Mouse (Mus musculus) layer of hippocampus, adult 9-10 months (tissue): ENCODE results near the gene Tacc2.

Experiments used
- DNase-seq: peaks from one replicate; pipeline ENCODE4 v3.0.0; 2022; ENCODE audit warnings: low spot score

The Tacc2 gene

DNA sequence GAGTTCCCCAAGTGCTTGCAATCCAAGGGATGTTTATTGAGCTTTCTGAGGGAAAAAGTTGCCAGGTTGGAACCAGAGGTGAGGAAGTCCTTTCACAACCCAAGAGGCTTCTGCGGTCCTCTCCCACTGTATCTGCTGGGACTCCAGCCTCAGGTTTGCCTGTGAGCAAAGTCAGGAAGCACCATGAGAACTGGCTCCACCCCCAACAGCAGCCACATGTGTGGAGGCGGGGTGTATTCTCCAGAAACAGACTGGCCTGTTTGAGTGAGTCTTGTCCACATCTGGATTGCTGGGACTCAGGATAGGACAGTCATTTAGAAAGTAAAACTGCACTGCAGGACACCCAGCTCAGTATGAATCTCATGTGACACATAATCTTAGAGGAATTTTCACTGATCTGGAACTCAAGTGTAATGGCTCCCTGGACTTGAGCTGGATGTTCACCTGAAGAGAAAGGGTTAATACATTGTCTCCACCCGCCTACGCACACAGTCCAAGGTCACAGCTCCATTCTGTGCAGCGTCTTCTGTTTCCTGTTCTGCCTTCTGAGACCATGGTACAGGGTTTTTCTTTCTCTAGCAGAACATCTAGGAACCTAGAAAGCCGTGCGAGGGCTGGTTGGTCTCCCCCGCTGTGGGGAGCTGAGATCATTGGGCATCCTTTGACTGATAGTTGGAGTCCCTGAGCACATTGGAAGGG, 149.6 kb downstream of the Tacc2 start:
- no peak for DNase-seq

DNA sequence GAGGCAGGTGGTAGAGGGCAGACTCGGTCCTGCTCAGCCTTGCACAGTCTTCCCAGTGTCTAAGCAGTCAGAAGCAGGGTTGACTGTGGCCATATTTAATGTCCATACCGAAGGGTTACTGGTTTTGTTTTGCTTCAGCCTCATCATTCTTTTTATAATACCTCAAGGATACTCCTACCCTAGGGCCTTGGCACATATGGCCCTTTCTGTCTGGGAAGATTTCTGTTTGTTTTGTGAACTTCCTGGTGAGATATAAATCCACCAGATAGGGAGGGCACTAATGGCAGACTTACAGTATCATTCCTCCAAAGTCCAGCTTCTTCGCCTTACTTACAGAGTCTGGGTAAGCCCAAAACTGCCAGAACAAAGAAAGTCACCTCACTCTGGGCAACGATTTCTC, 150.3 kb downstream of the Tacc2 start:
- DNase-seq: no peak

DNA sequence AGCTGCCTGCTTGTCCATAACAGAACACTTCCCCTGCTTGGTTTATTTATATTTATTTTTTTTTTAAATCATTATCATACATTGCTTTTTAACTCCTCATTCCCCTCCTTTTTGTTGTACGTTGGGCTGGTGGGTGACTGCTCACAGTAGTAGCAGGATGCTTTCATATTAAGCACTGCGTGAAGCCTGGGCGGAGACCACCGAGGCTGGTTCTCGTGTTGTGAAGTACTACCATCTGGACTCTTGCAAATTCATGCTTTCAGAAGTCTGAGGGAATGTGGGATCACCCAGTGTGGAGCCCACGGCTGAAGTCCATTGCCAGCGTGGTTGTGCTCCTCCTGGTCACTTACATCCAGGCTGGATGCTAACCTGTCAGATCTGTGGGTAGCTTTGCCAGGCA, 154.6 kb downstream of the Tacc2 start:
- no peak for DNase-seq

DNA sequence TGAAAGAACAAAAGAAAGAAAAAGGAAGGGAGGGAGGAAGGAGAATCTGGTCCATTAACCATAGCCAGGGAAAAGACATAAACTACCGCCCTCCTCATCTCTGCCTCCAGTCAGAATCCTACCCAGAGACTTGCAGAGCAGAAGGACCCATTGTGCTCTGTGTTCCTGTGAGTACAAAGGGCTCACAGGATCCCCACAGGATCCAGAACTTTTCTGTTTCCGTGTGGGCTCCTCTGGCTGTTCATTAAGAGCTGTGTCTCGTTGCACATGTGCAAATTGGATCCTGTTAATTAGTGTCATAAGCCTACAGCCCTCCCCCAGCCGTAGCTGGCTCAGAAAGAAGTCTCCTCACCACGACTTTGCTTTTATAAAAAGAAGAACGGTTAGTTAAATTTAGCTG, 155.7 kb downstream of the Tacc2 start:
- DNase-seq: no peak

DNA sequence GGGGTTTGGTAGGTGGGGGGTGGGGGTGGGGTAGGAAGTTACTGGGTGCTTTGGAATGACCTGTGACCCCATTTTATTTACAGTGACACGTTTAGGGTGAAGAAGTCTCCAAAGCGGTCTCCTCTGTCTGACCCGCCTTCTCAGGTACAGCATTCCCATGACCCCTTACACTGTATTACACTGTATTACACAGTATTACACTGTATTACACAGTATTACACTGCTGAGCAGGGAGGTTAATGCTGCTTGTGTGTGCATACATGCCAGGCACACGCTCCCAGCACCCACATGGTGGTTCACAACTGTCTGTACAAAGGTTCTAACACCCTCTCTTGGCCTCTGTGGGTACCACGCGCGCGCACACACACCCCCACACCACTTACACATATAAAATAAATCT, 156.2 kb downstream of the Tacc2 start:
- DNase-seq: no peak

DNA sequence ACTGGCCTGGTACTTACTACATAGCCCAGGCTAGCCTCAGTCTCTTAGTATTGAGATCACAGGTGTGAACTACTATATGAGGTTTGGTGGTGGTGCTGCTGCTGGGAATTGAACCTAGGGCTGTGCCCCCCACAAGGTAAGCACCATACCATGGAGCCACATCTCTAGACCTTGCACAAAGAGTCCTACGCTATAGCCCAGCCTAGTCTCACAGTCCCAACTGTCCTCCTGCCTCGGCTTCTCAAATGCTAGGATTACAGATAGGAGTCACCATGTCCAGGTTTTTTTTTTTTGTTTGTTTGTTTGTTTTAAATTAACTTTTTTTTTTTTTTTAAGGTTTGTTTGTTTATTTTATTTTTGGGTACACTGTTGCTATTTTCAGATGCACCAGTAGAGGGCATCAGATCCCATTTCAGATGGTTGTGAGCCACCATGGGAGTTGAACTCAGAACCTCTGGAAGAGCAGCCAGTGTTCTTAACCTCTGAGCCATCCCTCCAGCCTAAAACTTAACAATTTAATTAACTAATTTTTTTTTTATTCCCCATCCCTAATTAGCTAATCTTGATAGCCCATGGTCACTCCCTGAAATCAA, 157.1 kb downstream of the Tacc2 start:
- no peak for DNase-seq

DNA sequence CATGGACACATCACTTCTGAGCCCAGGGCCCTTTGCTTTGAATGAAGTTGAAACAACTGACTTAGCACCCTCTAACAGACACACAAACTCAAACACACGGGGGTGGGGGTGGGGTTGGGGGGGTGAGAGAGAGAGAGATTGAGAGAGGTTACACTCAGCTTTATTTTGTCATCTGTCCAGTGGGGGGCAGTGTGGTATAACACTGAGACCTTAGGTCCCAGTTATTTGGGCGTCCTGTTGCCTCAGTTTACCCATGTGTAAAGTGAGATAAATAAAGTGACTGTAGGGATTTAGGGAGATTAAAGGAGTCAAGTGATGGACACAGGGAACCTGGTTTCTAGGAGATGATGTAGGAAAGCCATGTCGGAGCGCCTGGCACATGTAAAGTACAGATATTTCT, 163.9 kb downstream of the Tacc2 start:
- DNase-seq: no peak

DNA sequence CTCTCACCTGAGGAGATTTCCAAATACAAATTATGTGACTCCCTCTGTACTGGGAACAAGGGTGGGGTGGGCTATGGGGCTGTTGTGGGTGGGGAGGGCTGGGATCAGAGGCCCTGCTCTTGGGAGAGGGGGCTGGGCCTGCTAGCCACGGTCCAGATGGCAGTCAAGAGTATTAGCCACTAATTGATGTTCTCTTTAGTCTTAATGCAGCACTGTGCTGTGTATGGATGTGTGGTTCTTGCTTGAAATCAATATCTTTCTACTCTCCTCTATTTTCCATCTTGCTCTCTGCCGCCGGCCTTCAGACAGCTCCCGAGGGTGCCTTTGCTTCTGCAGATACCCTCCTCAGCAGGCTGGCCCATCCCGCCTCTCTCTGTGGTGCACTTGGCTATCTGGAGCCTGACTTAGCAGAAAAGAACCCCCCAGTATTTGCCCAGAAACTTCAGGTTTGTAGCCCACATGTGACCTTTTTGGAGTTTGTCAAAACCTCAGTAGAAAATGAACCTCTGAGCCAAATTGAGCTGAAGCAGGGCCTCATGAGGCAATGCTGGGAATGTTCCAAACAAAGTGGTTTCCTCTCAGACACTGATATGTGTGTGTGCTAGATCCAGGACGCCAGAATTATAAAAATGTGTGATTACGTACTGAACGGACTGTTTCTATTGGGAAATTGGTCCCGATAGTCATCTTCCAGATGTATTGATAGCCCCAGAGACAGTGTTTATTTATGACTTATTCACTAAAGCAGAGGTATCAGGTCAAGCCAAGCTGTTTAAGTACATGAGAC, 166.2 kb downstream of the Tacc2 start:
- no peak for DNase-seq

DNA sequence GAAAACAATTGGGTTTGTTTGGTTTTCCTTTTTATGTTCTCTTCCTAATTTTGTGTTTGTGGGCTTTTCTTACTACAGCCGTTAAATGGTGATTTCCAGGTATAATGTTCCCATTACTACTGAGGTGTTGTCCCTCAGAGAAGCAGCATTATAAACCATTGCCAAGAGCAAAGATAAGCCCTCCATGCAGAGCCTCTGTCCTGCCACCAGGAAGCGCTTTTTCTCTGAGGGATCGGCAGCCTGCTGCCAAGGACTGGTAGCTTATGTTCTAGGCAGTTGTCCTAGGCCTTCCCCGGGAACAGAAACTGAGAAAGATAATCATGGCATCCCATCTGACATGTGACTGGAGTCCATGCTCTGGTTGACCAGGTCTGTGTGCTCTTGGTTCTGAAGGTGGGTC, 171.9 kb downstream of the Tacc2 start:
- no peak for DNase-seq

DNA sequence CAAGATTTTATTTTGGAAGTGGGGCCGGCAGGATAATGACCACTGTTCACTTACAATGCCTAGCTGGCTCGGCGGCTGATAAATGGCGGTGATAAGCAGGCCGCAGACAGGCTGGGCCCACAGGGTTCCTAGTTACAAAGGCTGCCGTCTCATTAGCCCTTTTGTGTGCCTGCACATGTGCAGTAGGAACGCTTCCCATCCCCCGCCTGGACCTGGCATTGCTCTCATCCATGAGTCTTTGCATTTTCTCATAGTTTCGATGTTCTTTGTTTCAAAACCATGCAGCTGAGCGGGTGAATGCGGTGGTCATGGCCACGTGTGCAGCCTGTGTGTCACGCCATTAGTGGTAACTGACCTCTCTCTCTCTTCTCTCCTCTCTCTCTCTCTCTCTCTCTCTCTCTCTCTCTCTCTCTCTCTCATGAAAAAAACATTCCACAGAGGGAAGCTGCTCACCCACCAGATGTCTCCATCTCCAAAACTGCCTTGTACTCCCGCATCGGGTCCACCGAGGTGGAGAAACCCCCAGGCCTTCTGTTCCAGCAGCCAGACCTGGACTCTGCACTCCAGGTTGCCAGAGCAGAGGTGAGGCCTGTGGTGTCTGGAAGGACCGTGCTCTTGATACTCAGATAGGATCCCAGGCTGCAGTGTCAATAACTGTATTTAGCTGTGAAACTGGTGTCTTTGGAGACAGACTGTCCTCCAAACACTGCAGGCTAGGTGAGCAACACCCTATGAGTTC, 173.7 kb downstream of the Tacc2 start:
- DNase-seq: no peak

DNA sequence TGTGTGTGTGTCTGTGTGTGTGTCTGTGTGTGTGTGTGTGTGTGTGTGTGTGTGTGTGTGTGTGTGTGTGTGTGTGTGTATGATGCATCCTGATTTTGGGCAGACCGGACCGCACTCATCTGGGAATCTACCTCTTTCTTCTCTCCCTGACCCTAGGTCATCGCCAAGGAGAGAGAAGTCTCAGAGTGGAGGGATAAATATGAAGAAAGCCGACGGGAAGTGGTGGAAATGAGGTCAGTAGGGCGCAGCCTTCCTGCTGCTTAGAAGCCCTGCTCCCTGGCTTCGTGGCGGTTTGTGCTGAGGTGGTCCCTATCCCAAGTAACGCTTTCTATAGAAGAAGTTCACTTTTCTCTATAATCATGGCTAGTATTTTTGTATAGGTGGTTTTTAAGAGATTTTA, 174.4 kb downstream of the Tacc2 start:
- DNase-seq: no peak

DNA sequence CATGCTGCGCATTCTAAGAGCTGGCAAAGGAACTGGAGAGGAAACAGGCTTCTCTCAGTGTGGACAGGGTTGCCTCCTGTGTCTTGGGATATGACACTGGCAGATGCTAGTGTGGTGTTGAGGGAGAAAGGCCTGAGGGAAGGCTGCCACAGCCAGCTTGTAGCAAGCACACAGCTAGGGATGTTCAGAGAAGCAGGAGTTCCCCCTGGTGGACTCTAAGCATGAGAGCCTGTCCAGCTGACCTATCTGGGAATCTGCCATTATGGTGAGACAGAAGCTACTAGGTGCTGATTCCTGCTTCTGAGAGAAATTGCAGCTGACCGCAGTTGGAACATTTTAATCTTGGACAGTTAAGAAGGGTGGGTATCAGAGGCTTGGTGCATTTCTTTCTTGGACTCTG, 177.6 kb downstream of the Tacc2 start:
- DNase-seq: no peak

DNA sequence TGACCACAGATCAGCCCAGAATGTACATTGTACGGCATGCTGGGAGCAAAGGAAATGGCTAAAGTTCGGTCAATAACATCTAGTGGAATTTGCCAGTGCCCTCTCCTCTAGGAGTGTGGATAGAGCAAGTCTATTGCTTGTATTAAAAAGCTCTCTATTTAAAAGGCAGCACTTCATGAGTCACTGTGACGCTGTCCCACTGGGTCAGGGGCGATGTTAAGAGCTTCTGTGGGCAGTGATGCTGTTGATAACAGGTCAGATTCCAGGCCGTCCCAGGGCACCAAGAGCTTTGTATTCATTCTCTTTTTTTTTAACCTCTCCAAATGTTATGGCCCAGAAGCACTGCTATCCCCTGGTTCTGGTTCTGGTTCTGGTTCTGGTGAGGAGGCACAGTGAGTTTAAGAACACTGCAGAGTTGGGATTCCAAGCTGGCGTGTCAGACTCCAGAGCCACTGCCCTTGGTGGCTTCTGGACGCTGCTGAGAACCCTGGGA, 179.2 kb downstream of the Tacc2 start:
- DNase-seq: no peak

DNA sequence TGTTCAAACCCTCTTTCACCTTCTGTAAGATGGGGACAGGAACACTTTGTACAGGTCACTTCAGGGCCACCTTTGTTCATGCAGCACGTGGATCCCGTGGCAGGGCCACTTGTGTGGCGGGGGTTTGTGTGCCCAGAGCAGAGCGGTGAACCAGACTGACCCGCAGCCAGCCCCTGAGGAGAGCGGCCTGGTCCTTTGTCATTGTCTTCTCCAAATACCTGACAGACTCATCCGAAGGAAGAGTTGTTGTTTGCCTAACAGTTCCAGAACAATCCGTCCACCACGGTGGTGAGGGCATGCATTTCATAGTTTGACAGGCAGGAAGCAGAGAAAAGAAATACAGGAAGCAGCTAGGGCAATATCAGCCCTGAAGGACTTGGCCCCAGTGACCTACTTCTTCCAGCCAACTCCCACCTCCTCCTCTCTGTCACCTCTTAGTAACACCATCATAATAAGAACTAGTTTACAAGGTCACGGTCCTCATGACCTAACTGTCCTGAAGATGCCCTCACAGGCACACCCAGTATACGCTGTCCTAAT, 180.2 kb downstream of the Tacc2 start:
- no peak for DNase-seq

DNA sequence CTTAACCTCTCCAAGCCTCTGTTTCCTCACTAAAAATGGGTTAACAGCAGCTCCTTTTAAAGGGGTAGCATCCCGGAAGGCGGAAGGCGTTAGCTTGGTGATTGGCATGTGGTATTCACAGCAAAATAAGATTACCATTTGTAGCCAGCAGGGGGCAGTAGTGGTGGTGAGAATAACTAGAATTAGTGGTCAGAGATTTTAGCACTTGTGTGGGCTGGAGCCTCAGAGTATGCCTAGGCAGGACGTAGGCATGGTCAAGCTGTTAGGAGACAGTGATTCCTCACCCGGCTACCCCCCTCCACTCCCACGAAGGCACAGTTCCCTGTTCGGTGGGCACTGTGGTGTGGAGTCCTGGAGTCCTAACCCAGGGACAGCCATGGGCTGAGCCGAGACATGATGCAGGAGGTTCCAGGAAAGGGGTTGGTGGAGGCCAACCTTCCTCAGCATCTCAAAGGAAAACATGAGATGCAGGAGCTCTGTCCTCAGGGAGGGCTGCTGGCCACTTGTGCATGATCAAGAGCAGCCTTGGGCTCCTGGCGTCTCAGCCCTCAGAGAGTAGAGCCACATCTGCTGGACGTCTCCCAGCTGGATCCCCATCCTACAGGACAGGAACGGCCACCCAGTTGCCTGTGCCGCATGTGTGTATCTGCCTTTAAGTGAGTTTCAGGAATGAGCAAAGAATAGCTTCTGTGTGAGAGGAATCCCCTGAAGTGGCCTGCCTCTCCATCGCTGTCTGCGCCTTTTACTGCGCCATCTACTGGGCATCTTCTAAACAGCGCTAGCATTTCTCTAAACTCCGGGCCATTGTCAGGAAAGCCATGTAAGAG, 185.0 kb downstream of the Tacc2 start:
- DNase-seq: peak; percentile 74

DNA sequence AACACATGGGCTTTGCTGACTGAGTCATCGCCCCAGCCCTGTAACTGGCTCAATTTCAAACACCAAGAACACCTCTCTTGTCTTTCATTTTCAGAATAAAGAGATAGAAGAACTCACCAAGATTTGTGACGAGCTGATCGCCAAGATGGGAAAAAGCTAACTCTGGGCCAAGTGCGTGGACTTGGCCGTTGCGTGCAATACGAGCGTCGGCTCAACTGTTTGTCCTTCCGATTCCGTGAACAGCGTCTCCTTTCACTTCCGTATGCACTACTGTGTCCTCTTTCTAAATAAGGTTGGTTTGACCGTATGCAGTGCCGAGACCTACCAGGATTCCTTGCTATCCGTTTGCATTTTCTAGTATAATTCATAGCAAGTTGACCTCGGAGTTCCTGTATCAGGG, 186.9 kb downstream of the Tacc2 start:
- DNase-seq: no peak

DNA sequence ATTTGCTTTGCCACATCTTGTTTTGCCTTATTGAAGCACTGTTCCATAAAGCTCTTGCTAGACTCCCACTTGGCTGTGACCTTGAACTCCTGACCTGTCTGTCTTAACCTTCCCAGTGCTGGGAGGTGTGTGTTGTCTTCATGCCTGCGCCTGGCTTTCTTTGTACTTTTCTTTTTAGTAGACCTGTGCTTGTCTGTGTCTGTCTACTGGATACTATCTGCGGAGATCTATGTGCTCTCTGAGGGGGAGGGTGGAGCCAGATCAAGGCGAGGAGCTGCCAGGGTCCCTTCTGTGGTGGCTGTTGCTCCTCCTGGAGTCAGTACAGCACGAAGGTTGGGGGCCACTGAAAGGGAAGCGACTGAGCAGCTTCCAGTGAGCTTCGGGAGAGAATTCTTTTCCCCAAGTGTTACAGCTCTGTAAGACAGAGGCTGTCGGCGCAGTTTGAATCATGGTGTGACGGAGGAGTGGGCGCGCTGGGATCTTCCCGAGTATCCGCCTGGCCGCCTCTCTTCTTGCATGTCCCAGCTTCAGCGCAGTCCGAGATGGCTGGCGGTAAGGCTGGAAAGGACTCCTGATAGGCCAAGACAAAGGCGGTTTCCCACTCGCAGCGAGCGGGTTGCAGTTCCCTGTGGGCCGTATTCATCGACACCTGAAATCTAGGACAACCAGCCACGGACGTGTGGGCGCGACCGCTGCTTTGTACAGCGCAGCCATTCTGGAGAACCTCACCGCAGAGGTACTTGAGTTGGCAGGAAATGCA, 189.4 kb downstream of the Tacc2 start:
- no peak for DNase-seq

DNA sequence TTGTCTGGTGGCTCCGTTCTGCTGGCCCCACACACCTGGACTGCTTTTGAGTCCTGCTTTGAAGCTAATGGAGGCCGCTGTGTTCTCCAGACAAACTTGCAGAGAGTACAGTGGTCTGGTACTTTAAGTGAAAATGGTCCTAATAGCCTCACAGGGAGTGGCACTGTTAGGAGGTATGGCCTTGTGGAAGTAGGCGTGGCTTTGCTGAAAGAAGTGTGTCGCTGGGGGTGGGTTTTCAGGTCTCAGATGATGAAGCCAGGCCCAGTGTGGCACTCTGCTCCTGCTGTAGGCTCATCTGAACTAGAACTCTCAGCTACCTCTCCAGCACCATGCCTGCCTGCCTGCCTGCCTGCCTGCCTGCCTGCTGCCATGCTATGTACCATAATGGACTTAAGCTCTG, 190.9 kb downstream of the Tacc2 start:
- no peak for DNase-seq

DNA sequence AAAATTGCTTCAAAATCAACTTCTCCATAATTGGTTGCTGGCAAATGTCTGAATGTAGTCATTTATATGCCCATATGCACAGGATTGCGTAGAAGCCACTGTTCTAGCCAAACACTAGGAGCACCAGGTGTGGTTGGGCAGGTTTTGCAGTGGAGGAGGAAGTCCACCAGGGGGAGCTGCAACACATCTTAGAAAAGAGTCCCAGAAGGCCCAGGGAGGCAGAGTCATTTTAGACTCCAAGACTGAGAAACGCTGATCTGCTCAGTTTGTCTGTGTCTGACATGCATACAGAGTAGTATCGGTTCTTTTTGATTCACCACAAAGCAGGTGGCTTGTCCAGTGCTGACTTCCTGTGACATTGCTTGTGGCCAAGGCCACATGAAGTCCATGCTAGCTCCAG, 193.5 kb downstream of the Tacc2 start:
- peak; percentile 63 for DNase-seq

DNA sequence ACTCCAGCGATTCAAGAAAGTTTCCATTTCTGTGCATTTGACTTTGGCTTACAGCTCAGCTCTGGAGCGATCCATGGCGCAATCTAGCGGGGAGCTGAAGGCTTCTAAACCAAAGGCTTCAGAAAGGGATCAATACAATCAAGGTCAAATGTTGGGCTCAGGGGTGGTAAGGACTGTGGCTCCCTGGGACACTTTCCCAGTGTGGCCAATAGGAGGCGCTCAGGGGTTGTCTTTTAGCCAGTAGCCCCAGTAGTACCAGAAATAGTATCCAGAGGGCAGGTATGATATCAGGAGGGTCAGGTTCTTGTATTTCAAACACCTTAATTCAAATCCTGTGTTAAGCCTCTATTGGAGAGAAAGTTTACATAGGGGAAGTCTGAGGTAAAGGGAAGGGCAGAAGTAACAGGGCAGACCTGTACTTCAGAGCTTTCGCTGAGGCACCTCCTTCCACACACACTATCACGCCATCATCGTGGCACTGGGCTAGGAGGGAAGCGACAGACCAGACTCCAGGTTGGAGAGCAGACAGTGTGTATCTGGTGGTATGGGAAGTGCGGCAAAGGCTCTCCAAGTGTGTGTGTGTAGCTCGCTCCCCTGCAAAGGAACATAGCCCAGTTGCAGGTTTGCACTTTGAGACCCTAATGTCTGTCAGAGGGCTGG, 196.1 kb downstream of the Tacc2 start:
- no peak for DNase-seq
